Mouse (Mus musculus) liver, adult 2 months (tissue): ENCODE measurements at regions not wholly inside any gene's neighbourhood (a gene's known extent, or its start where the extent isn't known, plus 50 kb on each side); places are given as distances from the start of the nearest gene placed in this dataset.

Experiments used
- CTCF ChIP-seq: fragments of 200-500 bp; IDR thresholded peaks from 2 replicates; pipeline ENCODE4 v1.5.1; 2011; ENCODE audit warnings: low read depth, low read length, control low read depth
- POLR2A ChIP-seq: fragments of 200-500 bp; IDR thresholded peaks from 2 replicates; pipeline ENCODE4 v1.6.1; 2011; ENCODE audit warnings: low read length, control low read depth; ENCODE audit not compliant: insufficient read depth; ENCODE audit errors: extremely low read depth

DNA sequence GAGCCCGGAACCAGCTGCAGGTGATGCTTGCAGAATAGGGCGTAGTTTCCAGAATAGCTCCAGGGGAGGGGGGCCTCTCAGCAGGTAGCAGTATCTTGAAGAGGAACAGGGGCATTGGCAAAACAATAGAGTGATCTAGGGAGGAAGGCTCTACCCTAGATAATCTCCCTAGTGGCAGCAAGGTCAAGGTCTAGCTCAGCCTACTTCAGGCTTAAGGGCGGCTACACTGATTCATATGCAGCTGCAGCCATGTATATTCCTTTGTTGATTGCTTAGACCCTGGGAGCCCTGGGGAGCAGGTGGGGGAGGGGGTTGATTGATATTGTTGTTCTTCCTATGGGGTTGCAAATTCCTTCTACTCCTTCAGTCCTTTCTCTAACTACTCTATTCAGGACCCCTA, 252.3 kb upstream of the Sema3a start:
- TF ChIP-seq POLR2A (no peak), CTCF (no peak)
